Mouse (Mus musculus) heart, postnatal 10 days (tissue): ENCODE measurements around the gene Hibadh. TPM values are rescaled to one million over a fixed set of nuclear protein-coding genes. Genes with fewer than 3 reads are reported as not detected.

ENCODE experiments used
- DNase-seq, 2 experiments: peaks; one replicate each; pipeline ENCODE4 v3.0.0; 2021
- intact Hi-C: fragments of 180-260 bp; cut with DNase I; formaldehyde crosslinking; loops from one replicate; pipeline ENCODE4 v1.15.1; 2025
- total RNA-seq, 2 experiments: library from RNA; stranded (reverse); gene quantifications; 2 replicates each; pipeline ENCODE4 v1.2.3; 2021

Hibadh gene
- total RNA-seq, 2 experiments from 2014 or later: 153 to 156 TPM

DNA sequence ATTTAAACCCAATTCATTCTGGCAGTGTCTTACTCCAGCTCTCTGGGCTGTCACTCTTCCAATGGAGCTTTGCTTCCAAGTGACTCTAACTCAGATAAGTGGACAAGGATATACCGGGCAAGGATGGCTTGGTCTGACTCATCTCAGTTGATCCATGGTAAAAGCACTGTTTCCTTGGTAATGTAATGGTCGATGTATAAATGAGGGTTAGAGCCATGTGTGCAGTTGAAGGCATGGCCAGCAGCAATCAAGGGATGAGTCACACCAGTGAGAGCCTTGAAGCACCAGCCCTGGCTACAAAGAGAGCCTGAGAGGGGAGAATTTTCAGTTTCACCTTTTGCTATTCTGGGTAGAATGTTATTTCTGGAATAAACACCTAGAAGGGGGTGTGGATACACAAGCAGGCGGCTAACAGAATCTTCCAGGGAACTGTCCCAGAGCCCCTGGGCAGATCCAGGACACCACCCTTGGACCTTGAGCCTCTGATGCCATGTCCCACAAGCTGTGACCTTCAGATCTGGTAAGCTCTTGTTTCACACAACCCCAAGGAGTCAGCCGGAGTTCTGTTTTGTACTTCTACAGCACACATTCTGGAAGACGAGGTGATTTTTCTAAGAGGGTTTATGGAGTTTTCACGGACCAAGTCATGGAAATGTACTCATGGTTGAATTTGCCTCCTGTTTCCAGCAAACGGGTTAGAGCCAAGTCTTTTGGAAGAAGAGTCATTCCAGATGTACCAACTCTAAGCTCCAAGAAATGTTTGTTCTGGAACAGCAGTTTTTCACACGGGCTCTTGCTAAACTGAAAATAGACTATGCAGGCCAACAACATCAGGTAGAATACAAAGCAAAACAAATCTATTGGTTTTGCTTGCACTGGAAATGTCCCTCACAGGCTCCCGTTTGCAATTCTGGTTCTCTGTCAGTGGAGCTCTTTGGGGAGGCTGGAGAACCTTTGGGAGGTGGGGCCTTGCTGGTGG, 134.1 kb downstream of the Hibadh start:
- intact Hi-C loops: no loop called here
- peak in 1 of 2 experiments; percentile 27 for DNase-seq

DNA sequence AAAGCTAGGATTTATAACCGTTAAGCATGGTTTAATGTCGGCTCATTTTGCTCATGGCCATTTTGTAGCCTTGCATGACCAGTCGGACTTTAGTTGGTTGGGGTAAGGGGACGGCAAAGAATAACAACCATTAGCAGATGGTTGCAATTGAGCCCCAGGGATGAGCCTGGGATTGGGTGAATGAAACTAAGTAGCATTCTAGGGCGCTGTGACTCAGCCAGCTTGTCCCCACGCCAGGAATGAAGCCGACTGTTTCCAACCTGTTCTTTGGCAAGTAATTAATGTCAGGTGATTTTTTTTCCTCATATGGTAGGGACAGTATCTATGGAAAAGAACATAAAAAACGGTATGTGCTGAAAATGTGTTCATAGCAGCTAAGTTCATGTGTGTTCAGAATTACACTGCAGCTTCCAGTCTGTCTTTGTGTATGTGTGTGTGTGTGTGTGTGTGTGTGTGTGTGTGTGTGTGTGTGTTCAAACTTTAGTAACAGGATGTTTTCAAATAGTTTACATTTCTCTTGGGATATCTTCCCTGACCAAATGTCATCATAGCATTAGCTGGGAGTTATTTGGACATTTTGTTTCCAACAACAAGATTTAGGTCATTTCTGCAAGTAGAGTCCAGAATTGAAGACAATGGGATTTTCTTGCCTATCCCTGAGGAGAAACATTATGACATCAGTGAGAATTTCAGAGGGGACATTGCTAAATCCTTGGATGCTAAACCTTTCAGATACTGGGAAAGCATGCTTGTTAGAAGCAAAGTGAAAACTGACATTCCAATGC, 135.3 kb downstream of the Hibadh start:
- peak; percentile 53 to 57 for DNase-seq
- intact Hi-C loops: no loop called here

DNA sequence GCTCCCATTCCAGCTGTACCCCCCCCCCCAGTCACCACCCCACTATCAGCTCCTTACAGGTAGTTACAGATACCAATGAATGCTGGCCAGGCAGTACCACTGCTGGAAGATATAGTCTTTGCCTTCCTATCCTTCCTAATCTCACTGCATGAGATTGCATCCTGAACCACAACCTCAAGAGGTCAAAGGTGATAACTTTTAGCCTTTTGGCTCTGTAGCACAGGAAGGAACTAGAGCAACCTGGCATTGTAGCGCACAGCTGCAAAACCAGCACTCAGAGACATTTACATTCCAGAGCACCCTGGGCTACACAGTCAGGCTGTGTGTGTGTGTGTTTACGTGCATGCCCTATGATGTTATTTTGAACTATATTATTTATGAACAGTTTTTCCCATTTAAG, 137.2 kb downstream of the Hibadh start:
- intact Hi-C loops: no loop called here
- no peak for DNase-seq

DNA sequence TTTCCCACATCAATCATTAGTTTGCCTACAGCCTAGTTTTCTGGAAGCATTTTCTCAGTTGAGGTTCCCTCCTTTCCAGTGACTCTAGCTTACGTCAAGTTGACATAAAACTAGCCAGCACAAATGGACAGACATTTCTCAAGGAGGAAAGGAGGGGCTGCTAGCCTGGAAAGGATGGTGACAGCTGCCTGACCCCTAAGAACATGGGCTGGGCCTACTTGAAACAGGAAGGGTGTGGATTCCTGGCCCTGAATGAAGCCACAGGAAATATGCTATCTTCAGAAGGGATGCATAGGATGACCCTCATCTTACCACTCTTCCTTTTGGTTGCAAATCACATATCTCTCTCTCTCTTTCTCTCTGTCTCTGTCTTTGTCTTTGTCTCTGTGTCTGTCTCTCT, 138.7 kb downstream of the Hibadh start:
- DNase-seq: no peak
- intact Hi-C loops: no loop called here

Other genes starting within 250 kb of the Hibadh start
- 100 to 1,000 TPM; 113 to 129 TPM for gene Tax1bp1, start 73.3 kb upstream of the Hibadh start, total RNA-seq